Mouse (Mus musculus) cerebellum, adult 2 months (tissue): ENCODE measurements around the gene Olfr467.
"Not testable (repeated sequence)": the region's sequence is repeated elsewhere in the genome, so short reads cannot be mapped to it uniquely, and the experiment has no call there.

ENCODE experiments used
- CTCF ChIP-seq: fragments of 200-500 bp; IDR thresholded peaks from 2 replicates; pipeline ENCODE4 v1.5.1; 2011; ENCODE audit warnings: low read depth, mild to moderate bottlenecking, control low read depth, low read length, moderate library complexity, borderline replicate concordance; ENCODE audit not compliant: insufficient read depth
- POLR2A ChIP-seq: fragments of 200-500 bp; IDR thresholded peaks from 2 replicates; pipeline ENCODE4 v1.6.1; 2011; ENCODE audit warnings: low read length, control low read depth, borderline replicate concordance; ENCODE audit not compliant: insufficient read depth

DNA sequence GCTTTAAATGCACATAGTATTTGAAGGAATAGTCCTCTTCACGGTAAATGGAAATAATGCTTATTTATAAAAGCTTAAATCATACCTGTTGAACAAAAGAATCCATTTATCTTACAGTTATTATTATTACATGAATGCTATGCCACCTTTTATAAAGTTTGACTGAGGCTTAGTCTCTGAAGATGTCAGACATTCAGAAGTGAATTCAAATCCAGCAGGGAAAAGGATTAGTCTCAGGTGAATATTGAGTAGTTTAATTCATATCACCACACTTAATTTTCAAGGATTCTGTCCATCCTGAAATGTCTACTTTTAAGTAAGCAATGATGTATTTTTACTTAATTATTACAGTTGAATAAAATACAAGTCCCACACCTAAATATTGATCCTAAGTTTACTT lies 35.3 kb downstream of the Olfr467 start, which contains the start of gene Olfr470:
- TF ChIP-seq CTCF, POLR2A: not testable (repeated sequence)
